Mouse (Mus musculus) hindbrain, embryonic 10.5 days (tissue): ENCODE data around the gene Opn5. TPM values are rescaled to one million over a fixed set of nuclear protein-coding genes. Genes with fewer than 3 reads are reported as not detected.
A peak's percentile ranks its signal among the peaks of the same experiment; 100 is the strongest.

ENCODE experiments used
- DNase-seq: peaks from one replicate; pipeline ENCODE4 v3.0.0-alpha.2; 2017; ENCODE audit warnings: low spot score
- H3K27ac ChIP-seq: fragments of 300-500 bp; sonication (generic); 2 replicates; pipeline ENCODE4 v1.5.1; 2016; ENCODE audit warnings: mild to moderate bottlenecking, moderate library complexity
- H3K27me3 ChIP-seq: fragments of 300-500 bp; sonication (generic); 2 replicates; pipeline ENCODE4 v1.6.1; 2016; ENCODE audit warnings: mild to moderate bottlenecking; ENCODE audit not compliant: poor library complexity, insufficient read depth, severe bottlenecking
- H3K36me3 ChIP-seq: fragments of 300-500 bp; sonication (generic); 2 replicates; pipeline ENCODE4 v1.6.1; 2016; ENCODE audit warnings: mild to moderate bottlenecking, moderate library complexity
- H3K4me1 ChIP-seq: fragments of 300-500 bp; sonication (generic); replicated peaks from 2 replicates; pipeline ENCODE4 v1.6.1; 2016; ENCODE audit warnings: mild to moderate bottlenecking
- H3K4me3 ChIP-seq: fragments of 300-500 bp; sonication (generic); 2 replicates; pipeline ENCODE4 v1.5.1; 2016; ENCODE audit warnings: mild to moderate bottlenecking, moderate library complexity
- H3K9me3 ChIP-seq: fragments of 300-500 bp; sonication (generic); 2 replicates; pipeline ENCODE4 v1.6.1; 2016; ENCODE audit warnings: mild to moderate bottlenecking, moderate library complexity
- WGBS: fragments of 180-500 bp; shearing (Covaris S2); methylation state at CpG from one replicate; pipeline ENCODE4 v1.1.7; 2016; 5-methylcytosine and 5-hydroxymethylcytosine counted together
- polyA plus RNA-seq: library from polyadenylated mRNA; unstranded; fragments of >200 nt; fragmentation: Nextera tagmentation; extraction: Ambion mirVana; gene quantifications from 2 replicates; pipeline ENCODE4 v1.2.1, GENCODE M21; 2016

Gene Opn5
- polyA plus RNA-seq, 1 experiment from 2014 or later = 0.08 TPM

- WGBS = 56% methylated on average over 6 of the region's 6 CpGs
- DNase-seq = peak; percentile 58
- no peak overlapping the region for H3K27ac ChIP-seq
Measured at GRCm38 (mm10) chr17:42576671-42577168, 34.5 kb downstream of the Opn5 start.

GRCm38 (mm10) chr17:42573786-42574185 lies 37.4 kb downstream of the Opn5 start:
- 90% methylated on average over 8 of the region's 8 CpGs for WGBS
- Histone ChIP-seq H3K4me3 (no peak overlapping the region), H3K27me3 (no peaks in the 10 kb centered on the region), H3K27ac (no peak overlapping the region), H3K9me3 (no peaks in the 10 kb centered on the region), H3K4me1 (no peaks in the 10 kb centered on the region), H3K36me3 (no peaks in the 10 kb centered on the region)
- DNase-seq = no peak

More at GRCm38 (mm10) chr17:42576671-42577168, 34.5 kb downstream of the Opn5 start:
- Histone ChIP-seq H3K4me1 (no peaks in the 10 kb centered on the region), H3K4me3 (no peak overlapping the region), H3K36me3 (no peaks in the 10 kb centered on the region), H3K27me3 (no peaks in the 10 kb centered on the region), H3K9me3 (no peaks in the 10 kb centered on the region)

- no peaks in the 10 kb centered on the region for H3K9me3 ChIP-seq
- DNase-seq = no peak
- H3K36me3 ChIP-seq = no peaks in the 10 kb centered on the region
- H3K4me3 ChIP-seq = no peak overlapping the region
- WGBS = 88% methylated on average over 2 of the region's 2 CpGs
- no peaks in the 10 kb centered on the region for H3K27me3 ChIP-seq
- H3K4me1 ChIP-seq = no peaks in the 10 kb centered on the region
- no peak overlapping the region for H3K27ac ChIP-seq
Measured at GRCm38 (mm10) chr17:42549578-42549977, 61.6 kb downstream of the Opn5 start.

GRCm38 (mm10) chr17:42530147-42530546 lies 81.0 kb downstream of the Opn5 start:
- Histone ChIP-seq H3K4me3 (no peak overlapping the region), H3K4me1 (no peaks in the 10 kb centered on the region), H3K36me3 (no peaks in the 10 kb centered on the region), H3K27me3 (no peaks in the 10 kb centered on the region), H3K9me3 (no peaks in the 10 kb centered on the region), H3K27ac (no peak overlapping the region)
- DNase-seq = no peak
- 29% methylated on average over 5 of the region's 5 CpGs for WGBS

- 84% methylated on average over 9 of the region's 9 CpGs for WGBS
- Histone ChIP-seq H3K4me3 (no peak overlapping the region), H3K4me1 (no peaks in the 10 kb centered on the region), H3K9me3 (no peaks in the 10 kb centered on the region), H3K27ac (no peak overlapping the region), H3K27me3 (no peaks in the 10 kb centered on the region), H3K36me3 (no peaks in the 10 kb centered on the region)
- no peak for DNase-seq
Measured at GRCm38 (mm10) chr17:42509356-42510262, 101.6 kb downstream of the Opn5 start.

Other genes starting within 250 kb of the Opn5 start
- gene Adgrf4, start 80.9 kb upstream of the Opn5 start, polyA plus RNA-seq = 0.05 TPM in 1 of 2 replicates, not detected in the other
- gene Adgrf2, start 130.8 kb upstream of the Opn5 start, polyA plus RNA-seq = not detected in 2 replicates